Mouse (Mus musculus): ENCODE results near the gene Nkiras1. TPM values are rescaled to one million over a fixed set of nuclear protein-coding genes. Genes with fewer than 3 reads are reported as not detected.
"Not testable (repeated sequence)": the region's sequence is repeated elsewhere in the genome, so short reads cannot be mapped to it uniquely, and the experiment has no call there.

The Nkiras1 gene
- total RNA-seq (2022) = 10 to 100 TPM; 81.8 to 98.4 (median 95.8) TPM

DNA sequence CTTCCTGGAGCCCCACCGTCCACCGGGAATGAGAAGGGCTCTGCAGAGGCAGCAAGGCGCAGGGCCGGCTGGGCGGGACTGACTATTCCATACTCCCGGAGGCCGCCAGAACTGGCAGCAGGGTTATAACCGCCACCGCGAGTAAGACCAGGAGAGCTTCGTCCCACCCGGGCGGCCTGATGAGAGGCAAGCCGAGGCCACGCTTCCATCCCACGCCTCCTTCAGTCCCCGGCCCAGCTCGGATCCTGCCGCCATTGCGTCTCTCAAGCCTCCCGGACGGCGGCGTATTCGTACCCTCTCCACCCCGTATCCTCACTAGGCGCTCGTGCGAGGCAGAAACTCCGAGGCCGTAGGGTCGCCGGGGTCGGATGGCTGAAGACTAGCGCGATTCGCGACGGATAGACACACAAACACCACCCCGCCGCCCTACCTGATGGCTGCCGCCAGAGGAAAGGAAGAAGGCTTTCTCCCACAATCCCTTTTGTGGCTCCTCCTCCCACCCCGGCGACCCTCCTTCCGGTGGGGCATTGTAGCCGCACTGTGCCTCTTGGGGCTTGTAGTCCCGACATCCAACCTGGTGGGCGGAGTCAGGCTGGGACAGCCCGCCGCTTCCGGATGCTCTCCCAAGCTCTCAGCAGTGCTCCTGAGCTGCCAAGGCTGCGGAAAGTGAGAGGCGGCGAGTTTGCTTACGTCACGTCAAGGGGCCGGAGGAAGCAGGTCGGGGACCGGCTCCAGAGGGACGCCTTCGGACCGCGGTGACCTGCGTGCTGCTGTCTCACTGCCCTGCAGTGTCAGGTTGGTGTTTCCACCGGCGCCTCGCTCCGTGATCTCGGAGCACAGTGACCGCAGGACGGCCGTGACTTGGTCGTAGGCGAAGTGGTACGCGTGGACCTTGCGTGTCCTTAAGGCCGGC lies at the start of gene Nkiras1, which contains the start of gene Rpl15:
TSS of gene Nkiras1 (plus strand) at position 608 of the 913 bp plus-strand sequence.
TSS of gene Rpl15 (minus strand) at position 863 of the 913 bp plus-strand sequence.
- DNase-seq (ENCODE audit: low spot score in 2 of 2) = peak; percentile 92 to 99

DNA sequence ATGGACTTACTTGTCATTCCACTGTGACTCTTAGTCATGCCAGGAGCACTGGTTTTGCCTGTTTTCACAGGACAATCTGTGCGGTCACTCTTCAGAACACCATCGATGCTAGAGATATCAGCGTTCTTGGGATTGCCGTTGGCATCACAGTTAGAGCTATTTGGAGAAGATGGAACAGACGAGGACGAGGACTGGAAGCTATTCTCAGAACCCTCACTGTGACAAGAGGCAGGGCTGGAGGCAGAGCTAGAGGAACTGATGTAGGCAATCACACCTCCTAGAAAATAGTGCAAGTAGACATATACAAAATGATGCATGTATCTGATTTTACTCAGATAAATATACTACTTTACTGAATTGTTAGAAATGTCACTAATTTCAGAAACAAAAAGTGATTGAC lies 49.0 kb upstream of the Nkiras1 start:
- DNase-seq (ENCODE audit: low spot score in 2 of 2) = no peak

DNA sequence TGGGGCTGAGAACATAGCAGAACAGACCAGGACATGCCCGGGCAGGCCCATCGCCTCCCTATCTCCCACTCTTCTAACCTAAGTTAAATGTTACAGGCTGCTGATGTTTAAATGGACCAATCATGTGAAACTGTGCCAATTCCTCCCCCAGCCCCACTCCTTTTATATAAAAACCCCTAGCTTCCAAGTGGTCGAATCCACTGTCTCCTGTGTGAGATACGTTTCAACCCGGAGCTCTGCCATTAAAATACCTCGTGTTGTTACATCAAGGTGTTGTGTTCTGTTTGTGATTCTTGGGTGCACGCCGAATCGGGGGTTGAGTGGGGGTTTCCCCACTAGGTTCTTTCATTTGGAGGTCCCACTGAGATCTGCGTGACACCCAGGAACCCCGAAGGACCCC lies 45.5 kb upstream of the Nkiras1 start:
- not testable (repeated sequence) for DNase-seq (ENCODE audit: low spot score in 2 of 2)

DNA sequence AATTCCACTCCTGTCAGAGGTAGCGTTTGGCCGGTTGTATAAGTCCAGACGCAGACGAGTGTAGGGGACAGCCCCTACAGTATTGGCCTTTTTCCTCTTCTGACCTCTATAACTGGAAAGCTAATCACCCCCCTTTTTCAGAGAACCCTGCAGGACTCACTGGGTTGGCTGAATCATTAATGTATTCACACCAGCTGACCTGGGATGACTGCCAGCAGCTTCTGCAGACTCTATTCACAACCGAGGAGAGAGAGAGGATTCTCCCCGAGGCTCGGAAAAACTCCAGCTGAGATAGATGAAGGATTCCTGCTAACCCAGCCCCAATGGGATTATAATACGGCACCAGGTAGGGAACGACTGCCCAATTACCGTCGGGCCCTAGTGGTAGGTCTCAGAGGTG lies 44.8 kb upstream of the Nkiras1 start:
- DNase-seq (ENCODE audit: low spot score in 2 of 2) = not testable (repeated sequence)

DNA sequence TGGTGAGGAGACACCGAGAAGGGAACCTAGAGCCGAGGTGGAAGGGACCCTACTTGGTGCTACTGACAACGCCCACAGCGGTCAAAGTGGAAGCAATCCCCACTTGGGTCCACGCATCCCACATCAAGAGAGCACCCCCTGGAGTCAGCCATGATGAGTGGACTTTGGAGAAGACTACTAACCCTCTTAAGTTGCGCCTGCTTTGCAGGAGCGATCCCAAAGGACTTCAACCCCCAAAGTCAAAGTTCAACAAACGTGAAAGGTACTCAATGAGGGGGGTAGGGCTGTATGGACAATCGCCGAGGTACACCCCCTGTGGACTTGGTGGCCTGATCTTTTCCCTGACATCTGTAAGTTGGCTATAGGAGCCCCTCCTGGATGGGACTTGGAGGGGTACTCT lies 41.2 kb upstream of the Nkiras1 start:
- DNase-seq (ENCODE audit: low spot score in 2 of 2) = not testable (repeated sequence)

DNA sequence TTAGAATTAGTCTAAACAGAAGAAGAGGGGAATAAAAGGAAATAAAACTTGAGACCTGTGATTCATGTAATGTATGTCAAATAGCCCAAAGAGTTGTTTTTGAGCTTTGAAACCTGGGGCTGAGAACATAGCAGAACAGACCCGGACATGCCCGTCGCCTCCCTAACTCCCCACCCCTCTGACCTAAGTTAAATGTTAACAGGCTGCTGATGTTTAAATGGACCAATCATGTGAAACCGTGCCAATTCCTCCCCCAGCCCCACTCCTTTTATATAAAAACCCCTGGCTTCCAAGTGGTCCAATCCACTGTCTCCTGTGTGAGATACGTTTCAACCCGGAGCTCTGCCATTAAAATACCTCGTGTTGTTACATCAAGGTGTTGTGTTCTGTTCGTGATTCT lies 39.1 kb upstream of the Nkiras1 start:
- DNase-seq (ENCODE audit: low spot score in 2 of 2) = not testable (repeated sequence)

DNA sequence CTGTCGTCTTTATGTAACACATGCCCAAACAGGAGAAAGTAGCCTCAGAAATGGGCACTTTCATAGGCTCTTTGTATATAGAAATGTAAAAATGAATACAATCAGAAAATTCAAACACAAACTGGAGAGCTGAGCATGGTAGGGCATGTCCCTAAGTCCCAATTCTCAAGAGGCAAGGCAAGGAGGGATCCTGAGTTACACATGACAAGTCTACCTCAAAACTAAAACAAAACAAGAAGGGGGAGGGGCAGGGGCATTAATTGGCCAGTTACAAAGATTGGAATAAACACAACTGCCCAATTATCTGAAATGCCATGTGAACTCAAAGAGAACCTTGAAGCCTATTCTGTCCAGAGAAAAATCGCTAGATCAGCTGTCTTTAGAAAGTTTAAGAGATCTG lies 37.9 kb upstream of the Nkiras1 start:
- DNase-seq (ENCODE audit: low spot score in 2 of 2) = no peak

DNA sequence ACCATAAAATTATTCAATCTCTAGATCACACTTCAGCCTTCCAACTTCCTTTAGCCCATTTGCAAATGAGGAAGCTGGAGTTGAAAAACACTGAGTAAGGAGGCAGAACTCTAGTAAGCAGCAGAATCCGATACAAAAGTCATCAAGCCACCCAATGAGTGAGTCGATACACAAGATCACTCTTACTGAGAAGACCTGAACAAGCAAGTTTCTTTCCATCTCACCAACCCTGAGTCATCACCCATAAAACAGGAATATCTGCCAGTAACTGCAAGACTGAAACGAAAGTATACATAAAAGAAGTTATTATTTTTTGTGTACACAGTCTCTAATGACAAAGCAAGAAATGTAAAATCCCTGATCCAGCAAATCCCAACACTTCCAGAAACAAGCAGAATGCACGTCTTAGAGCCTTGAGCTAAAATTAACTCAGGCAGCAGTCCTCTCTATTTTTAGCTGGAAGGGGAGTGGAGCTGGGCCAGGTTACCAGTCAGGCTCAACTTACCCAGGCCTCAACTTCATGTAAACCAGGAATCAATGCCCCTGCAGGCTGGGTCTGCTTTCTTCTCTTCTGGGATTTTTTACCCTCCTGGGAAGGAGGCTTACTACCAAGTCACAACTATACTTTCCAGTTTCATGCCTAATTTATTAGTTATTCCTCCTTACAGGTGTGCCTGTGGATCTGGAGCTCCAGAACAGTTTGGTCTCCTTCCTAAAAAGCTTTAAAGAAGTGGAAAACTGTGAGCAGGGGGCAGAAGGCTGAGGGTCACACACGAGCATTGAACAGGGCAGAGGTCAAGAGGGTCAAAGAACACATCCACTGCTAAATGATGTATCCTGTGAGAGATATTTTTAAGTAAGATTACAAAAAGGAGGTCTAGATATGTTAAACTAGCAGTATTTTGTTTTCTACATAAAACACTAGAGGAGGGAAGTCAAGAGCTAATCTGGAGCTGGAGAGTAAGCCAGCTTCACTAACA lies 36.7 kb upstream of the Nkiras1 start:
- no peak for DNase-seq (ENCODE audit: low spot score in 2 of 2)

DNA sequence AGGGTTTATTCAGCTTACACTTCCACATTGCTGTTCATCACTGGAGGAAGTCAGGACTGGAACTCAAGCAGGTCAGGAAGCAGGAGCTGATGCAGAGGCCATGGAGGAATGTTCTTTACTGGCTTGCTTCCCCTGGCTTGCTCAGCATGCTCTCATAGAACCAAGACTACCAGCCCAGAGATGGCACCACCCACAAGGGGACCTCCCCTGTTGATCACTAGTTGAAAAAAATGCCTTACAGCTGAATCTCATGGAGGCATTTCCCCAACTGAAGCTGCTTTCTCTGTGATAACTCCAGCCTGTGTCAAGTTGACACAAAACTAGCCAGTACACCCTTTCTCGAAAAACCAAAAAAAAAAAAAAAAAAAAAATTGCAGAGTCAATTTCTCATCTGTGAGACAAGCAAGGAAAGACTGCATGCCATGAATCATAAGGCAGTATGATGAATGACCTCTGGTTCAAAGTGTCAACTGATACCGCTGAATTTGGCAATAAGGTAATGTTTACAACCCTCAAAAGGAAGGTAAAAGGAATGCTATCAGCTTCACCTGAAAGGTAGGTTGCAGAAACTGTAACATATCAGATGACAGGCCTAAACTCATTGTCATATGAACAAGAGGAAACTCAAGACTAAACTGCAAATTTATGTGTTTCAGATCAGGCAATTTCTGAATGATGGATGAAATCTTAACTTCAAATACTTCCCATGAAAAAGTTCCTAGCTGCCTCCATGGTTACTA lies 34.3 kb upstream of the Nkiras1 start:
- DNase-seq (ENCODE audit: low spot score in 2 of 2) = not testable (repeated sequence)

DNA sequence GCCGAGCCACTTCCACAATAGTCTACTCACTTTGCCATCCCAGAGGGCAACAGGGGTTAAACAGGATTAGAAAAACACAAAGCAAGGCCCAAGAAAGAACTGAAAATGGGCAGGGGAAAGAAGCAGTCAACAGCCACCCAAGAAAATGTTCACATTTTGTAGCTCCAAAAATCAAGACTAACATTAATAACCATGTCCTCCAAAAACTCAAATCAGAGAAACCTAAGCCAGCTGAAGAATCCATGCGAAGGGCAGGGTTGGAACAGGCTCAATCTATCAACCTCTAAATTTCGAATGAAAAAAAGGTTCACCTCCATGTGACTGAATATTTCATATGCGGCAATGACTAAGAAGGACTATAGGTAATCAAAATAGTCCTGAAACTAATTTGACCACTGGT lies 33.6 kb upstream of the Nkiras1 start:
- no peak for DNase-seq (ENCODE audit: low spot score in 2 of 2)

DNA sequence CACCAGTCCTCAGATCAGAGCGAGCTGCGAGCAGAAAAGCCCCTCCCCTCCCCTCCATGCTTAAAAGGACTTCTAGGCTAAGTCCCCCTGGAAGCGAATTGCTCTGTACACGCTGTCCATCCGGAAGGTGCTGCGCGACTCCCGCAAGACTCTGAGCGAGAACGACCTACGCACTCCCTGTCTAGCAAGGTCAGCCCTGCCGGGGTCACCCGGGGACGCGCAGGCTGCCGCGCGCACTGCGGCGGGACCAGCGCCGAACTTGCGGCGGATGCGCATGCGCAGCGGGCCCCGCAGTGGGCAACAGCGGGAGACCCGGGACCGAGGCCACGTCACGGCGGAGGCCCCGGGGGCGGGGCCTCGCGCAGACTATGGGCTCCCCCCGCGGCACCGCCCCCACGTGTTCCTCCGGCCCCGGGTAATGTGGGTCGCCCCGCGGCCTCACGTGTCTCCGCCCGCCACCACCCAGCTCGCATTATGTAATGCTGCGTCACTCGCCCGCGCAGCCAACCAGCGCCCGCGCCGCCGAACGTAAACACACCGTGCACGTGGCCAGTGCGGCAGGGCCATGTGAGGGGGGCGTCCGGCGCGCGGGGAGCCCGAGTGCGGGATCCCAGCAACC lies 32.7 kb upstream of the Nkiras1 start:
- DNase-seq (ENCODE audit: low spot score in 2 of 2) = peak; percentile 97 to 98

DNA sequence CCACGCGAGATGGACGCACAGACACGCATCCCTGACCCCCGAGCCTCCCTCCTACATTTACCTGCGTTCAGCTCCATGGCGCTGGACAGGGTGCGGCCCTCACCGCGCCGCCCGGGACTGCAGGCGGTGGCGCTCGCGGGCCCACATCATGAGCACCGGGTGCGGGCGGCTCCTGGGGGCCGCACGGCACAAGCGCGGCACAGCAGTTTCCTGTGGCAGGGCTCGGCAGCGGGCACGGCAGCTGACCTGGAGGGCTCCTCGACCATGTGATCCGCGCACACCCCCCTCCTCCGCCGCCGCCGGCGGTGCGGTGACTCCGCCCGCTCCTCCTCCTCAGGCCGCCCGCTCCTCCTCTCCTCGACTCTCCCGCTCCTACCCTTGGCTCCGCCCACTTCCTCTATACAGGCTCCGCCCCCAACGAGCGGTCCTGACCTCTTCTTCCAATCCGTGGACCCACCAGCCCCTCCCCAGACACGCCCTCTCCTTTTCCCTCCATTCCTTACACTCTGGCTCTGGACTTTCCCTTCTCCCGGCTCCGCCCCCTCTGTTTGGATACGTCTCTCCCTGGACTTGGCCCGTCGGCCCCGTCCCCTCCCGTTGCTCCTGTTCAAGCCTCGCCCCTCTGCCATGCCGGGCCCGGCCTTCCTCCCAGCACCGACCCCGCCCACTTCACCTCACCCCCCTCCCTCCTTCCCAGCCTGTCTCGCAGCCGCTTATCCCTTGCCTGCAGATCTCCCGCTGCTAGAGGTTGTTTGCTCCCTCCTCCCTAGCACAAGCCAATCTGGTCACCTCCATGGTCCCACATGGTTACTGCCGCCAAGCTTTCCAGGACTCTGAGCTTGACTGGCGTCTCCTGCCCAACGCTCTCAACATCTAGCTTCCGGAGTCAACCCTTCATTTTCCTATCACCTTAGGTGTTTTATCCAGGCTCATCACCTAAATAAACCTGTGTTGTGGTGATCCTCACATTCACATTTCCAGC lies 31.9 kb upstream of the Nkiras1 start, which contains the start of gene Nr1d2:
TSS of gene Nr1d2 (minus strand) at position 378 of the 982 bp plus-strand sequence.
- DNase-seq (ENCODE audit: low spot score in 2 of 2) = peak; percentile 94 to 99

DNA sequence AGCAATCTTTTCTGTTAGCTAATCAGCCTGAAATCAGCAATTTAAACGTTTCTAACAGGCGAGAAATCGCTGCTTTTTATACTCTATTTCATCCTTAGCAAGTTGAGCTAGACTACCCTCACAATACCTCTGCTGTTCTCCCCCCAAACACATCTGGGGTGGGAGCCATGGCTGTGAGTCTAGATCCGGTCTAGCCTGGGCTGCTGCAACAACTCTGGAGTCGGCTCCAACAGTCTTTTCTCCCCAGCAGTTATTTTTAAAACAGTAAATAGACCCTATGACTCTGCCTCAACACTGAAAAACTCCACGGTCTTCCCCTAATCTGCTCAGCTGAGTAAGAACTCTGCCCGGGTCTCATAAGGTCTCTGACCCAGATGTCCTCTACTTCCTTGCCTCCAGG lies 30.8 kb upstream of the Nkiras1 start:
- no peak for DNase-seq (ENCODE audit: low spot score in 2 of 2)

DNA sequence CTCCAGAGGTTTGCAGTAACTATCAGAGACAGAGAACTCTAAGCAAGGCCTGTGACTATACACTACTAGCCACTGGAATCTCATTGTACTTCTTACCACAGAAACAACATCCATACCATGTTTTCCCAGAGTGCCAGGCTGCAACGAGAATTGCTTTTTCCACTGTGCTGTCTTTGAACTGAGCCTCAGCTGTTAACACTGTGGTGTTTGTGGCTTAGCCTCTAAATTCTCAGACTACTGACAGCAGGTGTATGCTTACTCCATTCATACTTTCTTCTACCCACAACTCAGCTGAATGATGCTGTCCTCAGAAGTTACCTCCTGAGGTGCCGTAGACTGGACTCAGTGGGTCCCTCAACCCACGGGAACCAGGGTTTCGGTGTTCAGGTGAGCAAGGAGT lies 29.1 kb upstream of the Nkiras1 start:
- no peak for DNase-seq (ENCODE audit: low spot score in 2 of 2)

DNA sequence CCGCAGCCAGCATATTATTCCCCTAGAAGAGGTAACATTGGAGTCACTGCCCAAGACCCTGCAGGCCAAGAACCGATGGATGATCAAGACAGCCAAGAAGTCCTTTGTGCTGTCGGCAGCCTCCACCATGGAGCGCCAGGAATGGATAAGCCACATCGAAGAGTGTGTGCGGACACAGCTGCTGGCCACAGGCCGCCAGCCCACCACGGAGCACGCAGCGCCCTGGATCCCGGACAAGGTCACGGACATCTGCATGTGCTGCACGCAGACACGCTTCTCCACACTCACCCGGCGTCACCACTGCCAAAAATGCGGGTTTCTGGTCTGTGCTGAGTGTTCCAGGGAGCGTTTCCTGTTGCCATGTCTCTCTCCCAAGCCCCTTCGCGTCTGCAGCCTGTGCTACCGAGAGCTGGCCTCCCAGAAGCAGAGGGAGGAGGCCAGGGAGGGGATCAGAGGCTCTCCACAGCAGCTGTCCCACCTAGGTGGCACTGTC lies 28.3 kb upstream of the Nkiras1 start:
- DNase-seq (ENCODE audit: low spot score in 2 of 2) = no peak

DNA sequence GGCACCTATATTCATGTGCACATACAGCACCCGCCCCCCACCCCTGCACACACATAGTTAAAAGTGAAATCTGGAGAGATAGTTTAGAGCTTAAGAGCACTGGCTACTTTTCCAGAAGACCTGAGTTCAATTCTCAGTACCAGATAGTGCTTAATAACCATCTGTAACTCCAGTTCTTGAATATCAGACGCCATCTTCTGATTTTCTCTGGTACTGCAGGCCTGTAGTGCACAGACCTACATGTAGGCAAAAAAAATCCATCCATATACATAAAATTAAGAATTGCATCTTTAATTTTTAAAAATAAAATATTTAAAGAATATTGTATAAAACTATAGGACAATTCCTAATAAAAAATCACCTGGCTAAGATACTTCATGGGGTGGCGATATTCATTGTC lies 9.7 kb upstream of the Nkiras1 start:
- DNase-seq (ENCODE audit: low spot score in 2 of 2) = no peak

DNA sequence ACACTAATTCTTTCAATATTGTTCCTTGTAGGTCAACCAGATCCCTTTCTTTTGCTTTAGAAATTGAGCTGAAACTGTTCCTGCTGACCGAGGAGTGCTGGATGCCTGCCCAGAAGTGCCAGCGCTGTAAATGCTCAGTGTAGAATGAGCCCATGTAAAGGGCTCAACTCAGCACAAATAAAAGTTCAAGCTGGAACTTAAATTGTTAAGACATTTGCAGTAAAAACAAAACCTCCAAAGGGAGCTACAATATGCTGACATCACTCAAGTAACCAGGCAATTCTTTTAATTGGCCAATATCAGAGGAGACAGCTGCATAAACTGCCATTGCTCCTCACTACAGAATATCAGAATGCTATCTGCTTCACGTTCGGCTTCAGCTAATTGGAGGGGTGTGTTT lies 7.5 kb upstream of the Nkiras1 start:
- DNase-seq (ENCODE audit: low spot score in 2 of 2) = no peak

DNA sequence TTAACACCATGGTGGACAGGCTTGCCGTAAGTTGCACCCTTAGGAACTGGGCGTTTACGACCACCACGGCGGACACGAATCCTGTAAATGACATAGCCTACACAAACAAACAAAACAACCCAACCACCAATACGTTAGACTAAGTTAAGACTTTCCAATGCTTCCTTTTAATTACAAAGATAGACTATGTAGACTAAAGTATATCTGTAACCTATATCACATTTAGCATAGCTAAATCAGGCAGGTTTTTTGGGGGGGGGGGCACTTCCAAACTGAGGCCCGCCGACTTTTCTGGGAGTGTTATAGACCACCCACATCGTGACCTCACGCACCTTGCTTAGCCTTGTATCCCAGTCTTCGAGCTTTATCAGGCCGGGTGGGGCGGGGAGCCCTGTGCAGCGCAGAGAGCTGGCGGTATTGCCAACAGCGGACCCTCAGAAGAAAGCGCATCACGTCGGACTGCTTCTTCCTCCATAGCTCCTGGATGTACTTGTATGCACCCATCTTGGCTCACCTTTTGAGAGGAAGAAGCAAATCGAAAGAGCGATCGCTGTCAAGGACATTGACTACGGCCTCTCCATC lies 898 bp upstream of the Nkiras1 start:
- not testable (repeated sequence) for DNase-seq (ENCODE audit: low spot score in 2 of 2)

DNA sequence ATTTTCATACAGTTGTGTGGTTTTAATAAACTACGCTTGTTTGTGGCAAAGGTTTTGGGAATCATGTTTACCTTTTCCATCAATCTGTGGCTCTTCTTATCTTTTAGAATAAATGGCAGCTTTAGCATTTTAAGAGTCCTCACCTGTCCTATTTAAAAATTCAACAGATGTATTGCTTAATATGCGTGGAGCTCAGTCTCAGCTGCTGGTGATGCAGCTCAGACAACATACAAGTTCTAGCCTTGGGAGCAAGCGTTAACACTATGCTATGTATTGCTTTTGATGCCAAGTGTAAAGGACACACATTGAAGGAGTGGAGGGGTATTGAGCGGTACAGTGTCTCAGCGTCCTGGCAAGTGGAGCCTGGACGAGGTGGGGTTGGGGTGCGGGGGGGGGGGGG lies 730 bp downstream of the Nkiras1 start:
- no peak for DNase-seq (ENCODE audit: low spot score in 2 of 2)

Measured in left cerebral cortex, adult 8-10 months (tissue).